Mouse (Mus musculus) layer of hippocampus, adult 18-20 months (tissue): ENCODE measurements around the gene Syce3. TPM values are rescaled to one million over a fixed set of nuclear protein-coding genes. Genes with fewer than 3 reads are reported as not detected.

Experiments used
- DNase-seq, 2 experiments: peaks; one replicate each; pipeline ENCODE4 v3.0.0; 2022; ENCODE audit warnings: low spot score in 2 of 2
- total RNA-seq, 2 experiments: library from RNA; stranded (reverse); gene quantifications; 2 replicates each; pipeline ENCODE4 v1.2.3; 2021

Syce3 gene
- total RNA-seq, 2 experiments from 2014 or later, result not detected

DNA sequence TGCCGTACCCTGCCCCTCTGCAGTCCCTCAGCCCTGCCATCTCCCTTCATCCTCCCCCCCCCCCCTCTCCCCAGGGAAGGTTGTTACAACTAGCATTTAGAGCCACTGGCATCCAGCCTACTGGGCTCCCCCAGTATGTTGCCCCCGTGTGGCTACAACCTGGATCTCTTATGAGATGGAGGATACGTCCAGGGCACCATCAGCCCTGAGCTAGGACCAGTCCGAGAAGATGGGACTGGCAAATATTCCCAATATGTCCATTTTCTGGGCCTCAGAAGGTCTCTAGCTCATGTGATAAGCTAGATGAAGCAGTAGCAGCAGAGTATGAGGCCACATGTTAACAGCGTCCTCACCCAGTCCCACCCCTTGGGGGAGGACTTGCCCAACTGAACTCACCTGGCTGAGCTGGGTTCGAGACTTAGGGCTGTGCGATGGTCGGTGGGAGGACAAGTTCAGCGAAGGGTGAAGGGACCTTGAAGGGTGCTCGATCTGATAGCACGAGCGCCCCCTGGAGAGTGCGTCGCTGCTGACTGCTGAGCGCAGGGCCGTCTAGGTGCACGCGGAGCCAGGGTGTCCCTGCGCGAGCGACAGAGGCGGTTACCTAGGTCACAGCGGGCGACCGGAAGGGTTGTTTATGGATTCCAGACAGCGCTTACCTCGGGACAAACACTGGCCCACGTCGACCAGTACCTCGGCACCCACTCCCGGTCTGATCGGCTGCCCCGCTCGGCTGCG, 37.1 kb downstream of the Syce3 start:
- DNase-seq, result peak; percentile 74 to 89

DNA sequence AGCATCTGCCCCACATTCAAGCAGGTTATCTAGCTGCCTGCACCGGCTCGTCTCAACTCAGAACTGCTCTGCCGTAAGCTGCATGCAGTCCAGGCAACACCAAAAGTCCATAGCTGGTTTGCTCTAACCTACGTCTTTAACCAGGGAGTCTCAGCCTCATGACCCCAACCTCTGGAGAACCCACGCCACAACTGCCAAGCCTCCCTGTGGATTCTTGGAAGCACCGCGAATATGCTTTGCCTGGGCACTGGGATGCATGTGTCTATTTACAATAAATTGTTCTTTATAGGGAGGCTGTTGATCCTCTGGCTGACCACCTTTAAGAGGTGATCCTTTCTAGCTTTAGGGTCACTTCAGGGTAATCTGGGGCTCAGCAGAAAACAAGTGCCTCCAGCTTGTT, 37.8 kb downstream of the Syce3 start:
- DNase-seq, result no peak

DNA sequence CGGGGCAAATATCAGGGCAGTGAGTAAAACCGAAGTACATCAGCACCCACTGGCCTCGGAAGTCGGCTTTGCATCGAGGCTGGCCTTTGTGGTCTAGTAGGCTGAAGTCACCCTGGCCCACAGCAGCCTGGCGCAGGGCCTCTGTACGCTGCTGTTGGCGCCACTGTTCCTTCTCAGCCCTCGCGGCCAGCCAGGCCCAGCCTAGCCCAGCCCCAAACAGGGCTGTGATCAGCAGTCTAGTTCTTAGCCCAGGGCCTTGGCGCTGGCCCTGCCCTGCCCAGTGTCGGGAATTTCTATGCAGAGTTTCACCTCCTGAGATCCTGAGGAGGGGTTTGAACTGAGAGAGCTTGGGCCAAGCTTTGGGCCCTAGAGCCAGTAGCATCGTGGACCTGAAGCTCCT, 38.2 kb downstream of the Syce3 start:
- no peak for DNase-seq

DNA sequence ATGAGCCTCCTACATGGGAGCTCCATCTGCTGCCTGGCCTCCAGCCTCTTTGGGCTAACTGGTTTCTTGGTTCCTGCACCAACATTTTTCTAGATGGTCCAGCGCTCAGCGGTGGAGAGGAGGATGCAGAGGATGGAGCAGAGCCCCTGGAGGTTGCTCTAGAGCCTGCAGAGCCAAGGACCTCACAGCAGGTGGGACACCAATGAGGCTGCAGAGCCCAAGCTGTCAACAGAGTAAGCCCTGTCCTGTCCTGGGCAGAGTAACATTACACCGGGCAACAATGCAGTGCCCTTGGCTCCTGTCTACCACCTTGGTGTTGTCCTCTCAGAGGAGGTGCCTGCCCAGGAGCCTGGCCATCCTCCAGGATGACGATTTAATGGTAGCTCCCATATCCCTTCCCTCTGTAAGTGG, 45.2 kb downstream of the Syce3 start:
- no peak for DNase-seq

DNA sequence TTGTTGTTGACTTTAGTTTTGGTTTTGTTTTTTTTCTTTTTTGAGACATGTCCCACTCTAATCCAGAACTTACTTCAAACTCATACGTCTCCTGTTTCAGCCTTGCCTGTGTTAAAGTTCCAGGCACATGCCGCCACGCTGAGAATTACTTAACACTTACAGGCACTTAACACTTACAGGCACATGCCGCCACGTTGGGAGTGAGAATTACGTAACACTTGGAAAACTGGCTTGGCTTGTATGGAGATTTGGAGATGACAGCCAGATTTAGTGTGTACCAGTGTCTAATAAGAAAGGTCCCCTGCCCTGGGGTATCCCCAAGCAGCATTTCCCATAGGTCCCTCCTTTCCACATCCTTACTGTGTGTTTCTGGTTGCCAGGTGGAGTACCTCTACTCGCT, 47.3 kb downstream of the Syce3 start:
- no peak for DNase-seq

DNA sequence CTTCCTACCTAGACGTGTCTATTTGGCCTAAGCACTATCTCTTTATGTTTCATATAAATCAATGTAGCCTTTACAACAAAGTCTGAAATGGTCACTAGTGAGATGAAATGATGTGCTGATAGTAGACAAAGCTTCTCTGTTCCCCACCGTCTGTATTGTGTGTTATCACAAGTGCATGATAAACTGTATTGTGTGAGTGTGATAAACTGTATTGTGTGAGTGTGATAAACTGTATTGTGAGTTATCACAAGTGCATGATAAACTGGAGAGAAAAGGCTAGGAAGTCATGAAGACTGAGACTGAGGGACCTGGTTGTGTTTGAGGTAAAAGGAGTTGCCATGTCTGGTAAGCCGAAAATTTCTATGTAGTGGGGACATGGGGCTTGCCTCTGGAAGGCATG, 51.5 kb downstream of the Syce3 start:
- DNase-seq, result no peak

DNA sequence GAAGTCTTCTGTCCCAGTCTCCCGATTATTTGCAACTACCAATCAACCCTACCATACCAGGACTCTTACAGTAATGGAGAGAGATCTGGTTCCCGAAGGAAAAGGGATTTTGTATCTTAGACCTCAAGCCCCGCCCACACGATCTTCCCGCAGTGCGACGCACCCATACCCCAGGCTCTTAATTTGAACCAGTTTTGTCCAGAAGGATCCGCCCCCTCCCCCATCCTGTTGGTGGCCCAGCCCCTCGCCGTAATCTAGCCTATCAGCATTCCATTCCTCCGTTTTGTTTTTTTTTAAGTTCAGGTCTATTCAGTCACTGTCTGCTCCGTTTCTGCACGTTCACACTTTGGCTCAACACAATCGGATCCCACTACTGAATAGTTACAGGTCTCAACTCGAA, 53.9 kb downstream of the Syce3 start:
- peak in 1 of 2 experiments; percentile 65 for DNase-seq

DNA sequence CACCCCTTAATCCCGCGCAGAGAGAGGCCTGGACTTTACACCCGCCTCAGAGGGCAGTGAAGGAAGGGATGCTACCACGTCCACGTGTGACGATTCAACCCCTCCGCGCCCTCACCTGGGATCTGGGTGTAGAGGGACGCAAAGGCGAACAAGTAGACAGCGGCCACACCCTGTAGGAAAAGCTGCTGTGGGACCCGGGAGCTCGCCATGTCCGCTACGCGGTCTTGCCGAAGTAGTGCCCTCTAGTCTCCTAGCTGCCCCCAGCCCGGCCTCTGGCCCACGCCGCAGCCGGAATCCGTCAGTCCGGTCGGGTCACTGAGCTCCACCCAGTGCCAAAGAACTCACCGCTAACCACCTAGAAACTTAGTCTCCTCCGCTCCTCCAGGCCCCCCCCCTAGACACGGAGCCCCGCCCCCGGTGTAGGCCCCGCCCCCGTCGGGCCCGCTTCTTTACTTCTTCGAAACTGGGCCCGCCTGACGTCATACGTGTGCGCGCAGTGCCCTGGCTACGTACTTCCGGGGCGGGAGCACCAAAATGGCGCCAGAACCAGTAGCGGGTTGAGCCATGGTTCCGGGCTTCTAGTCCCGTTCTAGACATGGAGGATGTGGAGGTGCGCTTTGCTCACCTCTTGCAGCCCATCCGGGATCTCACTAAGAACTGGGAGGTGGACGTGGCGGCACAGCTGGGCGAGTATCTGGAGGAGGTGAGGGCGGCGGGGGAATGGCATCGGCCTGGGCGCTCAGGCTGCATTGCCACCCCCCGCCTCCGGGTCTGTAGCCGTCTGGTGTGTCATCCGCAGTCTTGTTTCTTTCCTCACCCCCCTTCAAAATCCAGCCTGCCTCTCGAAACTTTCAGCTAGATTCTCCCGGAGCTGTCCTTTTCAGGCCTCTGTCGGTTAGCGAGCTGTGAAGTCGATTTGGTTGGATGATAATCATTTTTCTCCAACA, 54.8 kb downstream of the Syce3 start, which contains the start of the genes Lmf2 and Ncaph2:
Gene Lmf2 (minus strand): TSS at position 419 of the 947 bp plus-strand sequence.
Gene Ncaph2 (plus strand): TSS at position 479 of the 947 bp plus-strand sequence.
- DNase-seq, result peak; percentile 91 to 97

DNA sequence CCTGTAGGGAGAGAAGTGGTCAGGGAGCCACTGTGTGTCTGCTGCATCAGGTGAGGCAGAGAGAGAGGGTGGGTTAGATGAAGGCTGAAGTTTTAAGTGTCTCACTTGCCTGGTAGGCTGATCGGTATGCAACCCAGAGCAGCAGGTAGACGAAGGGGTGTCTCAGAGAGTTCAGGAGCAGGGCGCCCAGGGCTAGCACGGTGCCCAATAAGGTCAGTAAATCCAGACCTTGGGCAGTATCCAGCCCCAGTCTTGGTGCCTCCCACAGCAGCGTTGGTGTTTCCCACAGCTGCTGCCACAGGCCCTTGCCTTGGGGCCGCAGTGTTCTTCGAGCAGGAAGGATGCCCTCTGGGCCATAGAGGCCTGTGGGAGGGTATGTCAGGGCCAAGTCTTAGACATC, 55.8 kb downstream of the Syce3 start:
- no peak for DNase-seq

DNA sequence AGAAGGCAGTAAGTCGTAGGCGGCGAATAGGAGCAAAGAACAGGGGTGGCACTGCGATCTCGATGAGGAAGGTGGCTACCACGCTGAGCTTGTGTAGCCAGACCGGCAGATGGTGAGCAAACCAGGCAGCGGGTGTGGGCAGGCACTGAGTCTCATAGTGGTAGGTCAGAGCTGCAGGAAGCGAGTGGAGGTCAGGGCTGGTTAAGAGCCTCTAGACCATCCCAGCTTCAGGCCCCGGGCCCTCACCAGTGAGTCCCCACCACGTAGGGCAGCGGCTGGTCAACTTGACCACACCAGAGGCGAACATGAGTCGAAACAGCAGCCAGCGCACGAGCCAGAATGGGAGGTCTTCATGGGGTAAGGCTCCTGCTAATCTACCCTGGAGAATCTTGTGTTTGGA, 56.5 kb downstream of the Syce3 start:
- no peak for DNase-seq

DNA sequence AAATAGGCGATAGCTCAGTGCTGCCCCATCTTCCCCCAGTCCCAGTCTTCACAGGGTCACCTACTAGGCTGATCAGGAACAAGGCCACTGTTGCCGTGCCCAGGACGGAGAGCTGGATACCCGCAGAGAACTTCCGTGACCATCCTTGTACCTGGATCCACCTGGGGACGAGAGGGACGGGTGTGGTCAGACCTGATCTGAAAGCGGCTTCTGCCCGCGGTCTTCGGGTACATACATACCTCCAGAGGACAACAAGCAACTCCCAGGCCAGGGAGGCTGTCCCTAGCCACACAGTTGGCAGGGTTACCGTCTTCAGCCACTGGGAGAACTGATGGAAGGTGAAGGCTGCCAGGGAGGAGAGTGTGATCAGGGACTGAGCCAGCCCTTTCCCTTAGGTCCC, 57.5 kb downstream of the Syce3 start:
- no peak for DNase-seq

DNA sequence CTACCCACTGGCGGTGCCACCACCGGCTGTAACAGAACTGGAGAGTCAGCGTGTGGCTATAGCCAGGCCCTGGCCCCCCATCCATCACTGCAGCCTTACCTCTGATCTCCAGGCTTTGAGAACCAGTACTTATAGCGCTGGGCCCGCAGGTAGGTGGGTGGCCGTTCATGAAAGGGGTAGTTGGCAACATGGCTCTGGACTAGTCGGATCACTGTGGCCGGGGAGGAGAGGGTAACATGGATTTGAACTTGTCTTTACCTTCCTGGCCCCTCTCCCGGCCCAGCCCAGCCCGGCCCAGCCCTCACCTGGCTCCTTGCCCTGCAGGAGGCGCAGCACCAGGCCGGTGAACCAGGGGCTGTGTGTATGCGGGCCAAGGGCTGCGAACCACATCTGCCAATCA, 58.2 kb downstream of the Syce3 start:
- DNase-seq, result no peak

DNA sequence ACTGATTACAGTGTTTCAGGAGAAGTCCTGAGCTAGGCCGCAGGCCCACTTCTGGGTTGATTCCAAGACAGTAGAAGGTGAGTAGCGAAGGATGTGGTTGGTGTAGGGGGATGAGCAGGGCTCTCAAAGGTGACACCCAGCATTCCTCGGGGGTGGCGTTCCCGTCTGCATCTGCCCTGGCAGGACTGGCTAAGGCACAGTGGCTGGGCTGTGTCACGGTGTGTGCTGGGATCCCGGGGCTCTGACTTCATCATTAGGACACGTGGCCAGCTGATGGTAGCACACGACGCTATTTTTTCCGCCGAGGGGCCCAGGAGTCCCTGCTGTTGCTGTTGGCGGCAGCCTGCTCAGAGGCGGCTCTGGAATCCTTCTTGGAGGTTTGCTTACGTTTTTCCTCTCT, 59.0 kb downstream of the Syce3 start:
- DNase-seq, result no peak

DNA sequence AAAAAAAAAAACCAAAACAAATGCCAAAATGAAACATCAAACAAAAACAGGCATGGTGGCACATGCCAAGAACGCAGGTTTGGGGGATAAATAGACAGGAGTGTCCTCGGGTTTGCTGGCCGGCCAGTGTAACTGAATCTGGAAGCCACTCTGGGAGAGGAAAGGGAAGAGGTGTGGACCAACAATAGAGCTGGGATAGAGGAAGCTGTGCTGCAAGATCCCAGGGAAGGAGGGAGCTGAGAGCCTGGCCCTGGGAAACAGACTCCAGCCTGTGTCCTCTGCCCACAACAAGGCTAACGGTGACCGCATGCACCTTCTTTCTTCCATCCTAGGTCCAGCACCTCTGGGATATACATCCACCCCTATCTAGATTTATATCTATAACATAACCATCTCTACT, 59.9 kb downstream of the Syce3 start:
- DNase-seq, result no peak

DNA sequence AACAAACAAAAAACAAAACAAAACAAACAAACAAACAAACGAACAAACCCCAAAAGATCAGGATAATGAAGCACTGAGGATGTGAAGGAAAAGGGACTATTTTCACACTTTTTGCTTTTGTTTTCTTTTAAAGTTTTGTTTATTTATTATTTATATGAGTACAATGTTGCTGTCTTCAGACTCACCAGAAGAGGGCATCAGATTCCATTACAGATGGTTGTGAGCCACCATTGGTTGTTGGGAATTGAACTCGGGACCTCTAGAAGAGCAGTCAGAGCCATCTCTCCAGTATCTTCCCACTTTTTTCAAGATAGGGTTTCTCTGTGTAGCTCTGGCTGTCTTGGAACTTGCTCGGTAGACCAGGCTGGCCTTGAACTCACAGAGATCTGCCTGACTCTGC, 67.0 kb downstream of the Syce3 start:
- DNase-seq, result no peak

DNA sequence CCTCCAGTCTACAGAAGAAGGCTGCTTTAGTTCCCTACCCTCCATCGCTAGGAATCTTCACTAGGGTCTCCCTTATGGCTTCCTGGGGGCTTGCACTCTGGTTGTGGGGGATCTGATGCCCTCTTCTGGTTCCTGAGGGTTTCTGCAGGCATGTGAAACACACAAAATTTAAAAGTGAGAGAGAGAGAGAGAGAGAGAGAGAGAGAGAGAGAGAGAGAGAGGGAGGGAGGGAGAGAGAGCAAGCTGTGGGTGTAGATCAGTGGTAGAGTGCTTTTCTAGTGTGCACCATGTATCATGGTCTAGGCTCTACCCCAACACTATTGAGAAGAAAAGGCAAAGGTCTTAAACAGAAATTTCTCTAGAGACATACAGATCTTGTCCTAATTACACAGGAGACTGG, 68.6 kb downstream of the Syce3 start:
- no peak for DNase-seq

Other genes with a start within 250 kb of the Syce3 start
- 10 to 100 TPM; 46.4 to 55.0 TPM for gene Plxnb2, start 229.7 kb downstream of the Syce3 start, total RNA-seq
- gene Dennd6b, start 214.0 kb downstream of the Syce3 start, total RNA-seq, result 10 to 100 TPM; 34.8 to 39.1 TPM
- 100 to 1,000 TPM; 157 to 166 TPM for gene Ppp6r2, start 198.9 kb downstream of the Syce3 start, total RNA-seq
- 100 to 1,000 TPM; 304 to 307 TPM for gene Sbf1, start 95.2 kb downstream of the Syce3 start, total RNA-seq
- gene Adm2, start 87.8 kb downstream of the Syce3 start, total RNA-seq, result not detected
- not detected for gene Miox, start 76.1 kb downstream of the Syce3 start, total RNA-seq
- 10 to 100 TPM; 16.6 to 18.6 TPM for gene Lmf2, start 54.8 kb downstream of the Syce3 start, total RNA-seq
- gene Ncaph2, start 54.8 kb downstream of the Syce3 start, total RNA-seq, result 100 to 1,000 TPM; 101 to 103 TPM
- gene Sco2, start 36.7 kb downstream of the Syce3 start, total RNA-seq, result 10 to 100 TPM; 28.1 to 34.0 TPM
- gene Tymp, start 33.5 kb downstream of the Syce3 start, total RNA-seq, result 1 to 10 TPM; 1.4 to 1.5 TPM
- gene Odf3b, start 31.2 kb downstream of the Syce3 start, total RNA-seq, result 1 to 10 TPM; 3.2 to 4.3 TPM
- gene Klhdc7b, start 25.6 kb downstream of the Syce3 start, total RNA-seq, result under 1 TPM; 0.32 to 0.51 TPM
- gene Cpt1b, start 15.4 kb upstream of the Syce3 start, total RNA-seq, result 1 to 10 TPM; 1.2 to 2.2 TPM
- gene C730034F03Rik, start 19.1 kb upstream of the Syce3 start, total RNA-seq, result 1 to 10 TPM; 2.2 to 3.4 TPM
- gene Gm44502, start 19.2 kb upstream of the Syce3 start, total RNA-seq, result under 1 TPM in 1 of 2 experiments, not detected in 1; 0.42 TPM
- gene Chkb, start 19.4 kb upstream of the Syce3 start, total RNA-seq, result 10 to 100 TPM; 40.5 to 41.1 TPM
- gene Mapk8ip2, start 43.4 kb upstream of the Syce3 start, total RNA-seq, result 100 to 1,000 TPM; 266 to 269 TPM
- 10 to 100 TPM; 28.1 to 29.6 TPM for gene Arsa, start 66.9 kb upstream of the Syce3 start, total RNA-seq
- gene Shank3, start 89.1 kb upstream of the Syce3 start, total RNA-seq, result 100 to 1,000 TPM; 232 to 243 TPM
- gene Acr, start 157.8 kb upstream of the Syce3 start, total RNA-seq, result 1 to 10 TPM in 1 of 2 experiments, under 1 TPM in 1; 0.66 to 1.0 TPM
- 10 to 100 TPM; 25.9 to 28.6 TPM for gene Rabl2, start 181.4 kb upstream of the Syce3 start, total RNA-seq